Mouse (Mus musculus) megakaryocyte progenitor cell, adult 5-6 weeks (primary cell): ENCODE measurements around the gene Ifi27l2a. TPM values are rescaled to one million over a fixed set of nuclear protein-coding genes. Genes with fewer than 3 reads are reported as not detected.
"Not testable (repeated sequence)": the region's sequence is repeated elsewhere in the genome, so short reads cannot be mapped to it uniquely, and the experiment has no call there.

Experiments used
- ATAC-seq: replicated peaks from 2 replicates; pipeline ENCODE4 v1.8.0; 2016; ENCODE audit warnings: mild to moderate bottlenecking, moderate TSS enrichment, inconsistent platforms; ENCODE audit not compliant: poor library complexity
- total RNA-seq, 2 experiments: library from RNA; stranded (forward) in 1 of 2; stranded (reverse) in 1 of 2; fragments of 157-497, 149-512 nt in 1 of 2; fragments of 200-1000 nt in 1 of 2; gene quantifications; 2 replicates each; pipeline versions ENCODE4 v1.2.3 to v1.2.4; 2015 to 2017

Gene Ifi27l2a
- total RNA-seq (2015) (6.0 and 9.2 TPM in 2 replicates), total RNA-seq (2017) (11.5 and 11.6 TPM in 2 replicates)

DNA sequence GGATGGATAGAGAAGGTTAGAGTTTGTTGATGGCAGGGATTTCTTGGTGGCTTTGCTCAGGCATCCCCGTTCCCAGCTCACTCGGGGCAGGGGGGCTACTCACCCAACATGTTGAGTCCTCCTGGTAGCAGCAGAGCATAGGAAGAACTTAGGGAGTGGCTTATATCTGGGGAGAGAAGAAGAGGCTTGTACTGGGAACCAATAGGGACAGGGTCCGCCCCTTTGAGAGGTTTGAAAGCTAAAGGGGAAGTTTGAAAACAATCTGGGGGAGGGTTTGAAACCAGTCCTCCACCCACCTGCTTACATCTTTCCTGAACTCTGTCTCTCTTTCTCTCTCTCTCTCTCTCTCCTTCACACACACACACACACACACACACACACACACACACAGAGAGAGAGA is at the start of gene Ifi27l2a:
TSS of gene Ifi27l2a (minus strand) at position 157 of the 400 bp plus-strand sequence.
- peak; percentile 81 for ATAC-seq

DNA sequence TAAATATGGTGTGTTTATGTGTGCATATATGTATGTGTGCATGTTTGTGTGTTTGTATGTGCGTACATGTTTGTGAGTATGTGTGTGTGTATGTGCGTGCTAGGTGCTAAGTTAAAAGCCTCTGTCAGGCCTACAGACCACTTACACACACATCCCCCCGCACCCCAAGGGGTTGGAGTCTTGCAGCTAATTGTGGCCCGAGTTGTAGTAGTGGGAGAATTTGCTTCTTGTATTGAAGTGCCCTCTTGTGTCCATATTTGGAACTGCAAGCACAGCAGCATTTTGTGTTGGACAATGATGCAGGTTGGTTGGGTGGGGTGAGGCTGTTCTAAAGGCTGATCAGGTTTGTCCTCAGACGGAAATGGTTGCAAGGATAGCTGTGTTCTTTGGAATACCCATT is 49.3 kb upstream of the Ifi27l2a start:
- ATAC-seq: peak; percentile 87

DNA sequence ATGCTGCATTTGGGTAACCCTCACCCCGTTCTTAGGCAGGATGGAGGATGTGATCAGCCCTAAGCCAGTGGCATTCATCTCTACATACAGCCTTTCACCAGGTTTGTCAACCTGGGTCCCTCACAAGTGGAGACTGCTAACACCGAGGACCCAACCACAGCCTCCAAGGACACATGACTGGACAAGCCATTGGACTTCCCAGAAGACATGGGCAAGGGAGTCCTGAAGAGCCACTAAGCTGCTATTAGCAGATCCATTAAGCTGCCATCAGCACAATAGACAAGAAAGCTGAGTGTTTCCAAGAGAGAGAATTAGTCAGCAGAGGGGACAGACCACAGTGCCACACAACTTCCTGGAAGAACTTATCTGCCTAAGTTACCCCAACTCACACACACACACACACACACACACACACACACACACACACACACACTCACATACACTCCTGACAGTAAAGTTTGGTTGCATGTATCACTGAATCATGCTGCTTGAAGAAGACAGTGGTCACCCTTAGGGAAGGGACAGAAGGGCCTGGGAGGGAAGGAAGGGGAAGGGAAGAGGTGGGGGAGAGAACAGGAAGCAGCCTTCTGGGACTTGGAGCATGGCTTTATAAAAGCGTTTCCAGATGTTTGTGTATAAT is 47.7 kb upstream of the Ifi27l2a start:
- peak; percentile 29; the same call in 1 of the 2 replicates for ATAC-seq

DNA sequence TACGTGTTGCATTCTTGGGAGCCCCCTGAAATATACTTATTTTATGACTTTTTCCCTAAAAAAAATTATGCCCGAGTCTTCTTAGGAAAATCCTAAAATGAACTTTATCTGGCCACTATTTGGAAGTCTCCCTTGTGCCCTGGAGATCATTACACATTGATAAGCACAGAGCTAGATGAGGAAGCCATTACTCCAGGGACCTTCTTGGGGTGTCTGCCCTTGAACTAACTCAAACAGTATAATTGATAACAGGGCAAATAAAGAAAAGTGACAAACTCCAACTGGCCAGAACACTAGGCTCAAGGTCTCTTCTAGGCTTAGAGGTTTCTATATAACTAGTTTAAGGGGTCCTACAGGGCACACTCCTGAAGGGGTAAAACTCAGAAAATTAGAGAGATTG is 44.3 kb upstream of the Ifi27l2a start:
- no peak for ATAC-seq

DNA sequence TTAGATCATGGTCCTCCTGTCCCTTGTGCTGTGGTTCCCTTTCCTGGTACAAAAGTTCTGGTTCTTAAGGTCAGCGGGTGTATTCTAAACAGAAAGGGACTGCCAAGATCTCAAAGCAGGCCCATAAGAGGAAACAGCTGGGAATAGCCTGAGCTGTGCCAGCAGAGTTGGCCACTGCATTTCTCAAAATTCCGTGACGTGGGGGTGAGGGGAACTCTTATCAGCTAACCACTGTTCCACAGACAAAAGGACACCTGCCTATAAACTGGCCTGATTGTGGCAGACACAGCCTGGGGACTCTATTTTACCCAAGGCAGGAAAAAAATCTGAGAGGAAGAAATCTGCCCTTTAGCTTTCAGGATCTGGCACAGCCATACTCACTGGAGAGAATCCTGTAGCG is 43.8 kb upstream of the Ifi27l2a start:
- ATAC-seq: no peak

DNA sequence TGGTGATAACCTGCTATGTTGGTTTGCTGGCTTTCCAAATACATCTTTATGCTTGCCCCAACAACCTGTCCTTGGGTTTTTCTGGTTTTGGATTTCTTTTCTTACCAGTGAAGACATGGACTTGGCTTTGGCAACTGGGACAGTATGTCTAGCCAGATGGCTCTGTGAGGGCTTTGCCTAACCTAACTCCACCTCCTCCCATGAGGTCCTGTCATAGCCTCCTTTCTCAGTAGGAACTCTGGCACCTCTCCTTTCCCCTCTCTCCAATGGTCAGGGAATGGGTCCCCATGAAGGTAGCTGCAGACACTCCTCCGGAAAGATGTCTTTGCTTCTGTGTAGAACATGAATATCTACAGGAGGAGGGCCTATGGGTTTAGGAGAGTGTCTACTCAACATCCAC is 43.2 kb upstream of the Ifi27l2a start:
- no peak for ATAC-seq

DNA sequence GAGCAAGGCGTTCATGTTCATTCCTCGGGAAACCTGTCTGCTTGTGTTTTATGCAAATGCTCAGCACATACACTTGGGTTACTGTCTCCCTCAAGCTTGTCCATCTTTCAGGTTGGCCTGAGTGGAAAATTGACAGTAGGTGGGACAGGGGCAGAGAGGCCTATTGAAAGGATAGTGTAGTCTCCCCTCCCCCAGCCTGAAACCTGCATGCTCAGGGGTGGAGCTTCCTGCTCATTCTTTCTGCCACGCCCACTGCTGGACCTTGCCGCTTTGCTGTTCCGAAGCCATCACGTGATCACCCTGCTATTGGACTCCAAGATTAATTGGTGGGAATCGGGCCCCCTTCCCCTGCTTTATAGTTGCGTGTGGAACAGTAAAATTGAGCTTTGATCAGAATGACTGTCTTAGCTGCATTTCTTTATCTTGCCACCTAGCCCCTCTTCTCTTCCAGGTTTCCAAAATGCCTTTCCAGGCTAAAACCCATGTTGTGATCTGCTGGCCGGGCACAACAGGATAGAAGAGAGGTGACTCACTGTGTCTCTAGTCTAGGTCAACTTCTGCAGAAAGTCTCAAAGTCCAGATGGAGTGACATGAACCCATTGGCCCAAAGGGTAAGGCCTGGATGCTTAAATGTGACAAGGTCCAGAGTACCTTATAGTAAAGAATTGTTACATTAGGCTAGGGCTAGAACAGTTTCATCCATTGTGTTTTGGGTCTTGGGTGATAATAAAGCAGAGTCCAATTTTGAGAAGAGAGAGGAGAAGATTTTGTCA is 40.9 kb upstream of the Ifi27l2a start:
- ATAC-seq: not testable (repeated sequence)

DNA sequence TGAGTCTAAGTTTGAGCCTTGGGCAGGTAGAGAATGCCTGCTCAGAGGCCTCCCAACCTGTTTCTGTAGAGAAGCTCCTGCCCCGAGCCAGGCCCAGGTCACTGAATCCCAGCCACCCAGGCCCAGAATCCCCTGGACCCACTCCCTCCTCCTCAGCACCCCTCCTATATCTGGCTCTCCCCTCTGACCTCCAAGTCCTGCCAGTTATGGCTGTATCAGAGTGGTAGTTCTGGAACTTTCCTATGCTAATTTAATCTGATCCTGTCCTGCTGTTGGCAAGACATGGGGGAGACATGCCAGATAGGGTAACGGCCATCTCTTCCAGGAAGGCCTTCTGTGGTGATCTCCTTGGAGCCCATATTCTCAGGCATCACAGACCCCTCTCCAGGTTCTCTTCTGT is 39.3 kb upstream of the Ifi27l2a start:
- no peak for ATAC-seq

DNA sequence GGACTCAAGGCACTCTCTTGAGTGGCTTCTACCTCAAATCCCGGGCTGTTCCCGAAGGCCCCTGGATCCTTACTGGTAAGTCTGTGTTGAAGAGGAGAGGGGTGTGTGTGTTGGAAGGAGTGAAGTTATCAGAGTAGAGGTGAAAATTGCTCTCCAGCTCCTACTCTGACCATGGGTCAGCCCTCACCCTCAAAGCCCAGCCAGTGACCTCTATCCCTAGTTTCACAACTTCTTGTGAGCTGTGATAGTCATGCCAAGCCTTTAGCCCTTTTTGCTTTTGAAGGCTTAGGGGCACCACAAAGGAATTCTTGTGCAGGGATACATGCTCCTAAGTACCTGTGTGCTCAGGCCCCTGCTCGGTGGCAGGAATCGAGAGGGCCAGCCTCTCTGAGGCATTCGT is 38.2 kb upstream of the Ifi27l2a start:
- ATAC-seq: no peak

DNA sequence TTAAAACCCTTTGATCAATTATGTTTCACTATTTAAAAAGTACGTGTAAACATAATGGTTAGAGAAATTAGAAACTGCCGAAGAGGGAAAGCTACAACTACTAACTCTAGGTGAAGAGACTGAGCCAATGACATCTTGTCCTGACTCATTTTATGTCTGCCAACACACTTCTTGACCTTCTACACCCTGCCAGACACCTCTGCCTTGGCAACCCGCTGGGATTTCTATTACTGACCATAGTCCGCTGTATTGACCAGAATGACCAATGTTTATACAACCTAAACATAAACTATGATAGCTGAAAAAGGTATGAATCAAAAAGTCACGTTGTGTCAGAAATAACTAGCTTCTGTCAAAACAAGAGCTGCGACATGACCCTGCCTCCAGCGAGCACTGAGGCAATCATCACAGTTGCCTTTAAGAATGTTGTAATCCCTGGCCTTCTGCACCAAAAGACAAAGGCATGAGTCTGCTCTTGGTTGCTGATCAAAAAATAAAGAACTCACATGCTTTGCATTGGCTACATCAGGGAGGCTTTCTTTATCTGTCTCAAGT is 34.1 kb upstream of the Ifi27l2a start:
- no peak for ATAC-seq

DNA sequence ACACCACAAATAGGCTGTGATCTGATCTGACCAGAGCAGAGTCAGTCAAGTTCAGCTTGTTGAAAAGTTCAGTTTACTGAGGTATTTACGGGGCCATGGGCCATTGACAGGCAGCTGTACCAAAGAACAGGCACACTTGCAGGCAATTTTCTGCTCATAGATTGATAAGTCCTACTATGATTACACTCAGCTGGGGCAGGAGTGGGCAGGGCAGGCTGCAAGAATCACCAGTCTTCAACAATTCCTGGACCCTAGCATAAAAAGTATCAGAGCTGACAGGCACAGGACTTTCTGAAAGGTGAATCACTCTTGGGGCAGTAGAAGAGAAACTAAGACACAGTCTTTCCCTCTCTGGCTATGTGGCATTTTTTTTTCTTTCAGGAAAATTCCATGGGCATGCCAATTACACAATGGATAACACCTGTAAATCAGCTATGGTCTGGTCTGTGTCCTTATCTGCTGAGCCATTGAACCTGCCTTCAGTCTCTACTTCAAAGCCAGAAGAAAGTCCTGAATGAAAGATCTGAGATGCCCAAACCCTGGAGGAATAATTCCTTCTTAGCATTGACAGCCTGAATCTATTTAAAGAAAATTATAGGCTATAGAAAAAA is 33.4 kb upstream of the Ifi27l2a start:
- ATAC-seq: no peak

DNA sequence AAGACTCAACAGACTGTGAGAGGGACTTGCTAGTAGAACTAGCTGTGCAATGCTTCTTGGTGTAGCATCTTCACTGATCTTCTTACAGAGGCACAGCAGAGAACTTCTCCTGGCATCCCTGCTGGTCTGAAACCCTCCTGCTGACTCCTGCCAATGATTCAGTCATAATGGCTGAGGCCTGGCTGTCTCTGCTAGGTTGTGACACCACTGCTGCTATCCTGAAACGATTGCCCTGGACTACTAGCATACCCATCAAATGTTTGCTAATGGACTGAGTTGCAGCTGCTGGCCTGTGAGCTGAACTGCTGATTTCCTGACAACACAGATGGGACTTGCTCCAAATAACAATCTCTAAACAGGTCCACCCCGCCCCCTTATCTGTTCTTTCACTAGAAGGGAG is 31.0 kb upstream of the Ifi27l2a start:
- ATAC-seq: no peak

DNA sequence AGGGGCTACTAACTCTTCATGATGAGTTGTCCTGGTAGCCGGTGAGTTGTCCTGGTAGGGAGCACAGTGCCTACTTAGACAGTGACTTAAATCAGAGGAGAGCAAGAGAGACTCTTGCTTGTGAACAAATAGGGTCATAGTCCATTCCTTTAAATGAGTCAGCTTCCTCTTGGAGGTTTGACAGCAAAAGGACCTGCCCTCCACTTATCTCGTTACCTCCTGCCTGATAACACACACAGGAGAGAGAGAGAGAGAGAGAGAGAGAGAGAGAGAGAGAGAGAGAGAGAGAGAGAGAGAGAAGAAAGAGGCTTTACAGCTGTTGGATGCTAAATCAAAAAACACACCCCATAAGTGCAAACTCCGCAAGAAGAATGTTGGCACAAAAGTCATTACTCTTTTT is 13.7 kb upstream of the Ifi27l2a start, which contains the start of gene Ifi27l2b:
TSS of gene Ifi27l2b (minus strand) at position 84 of the 400 bp plus-strand sequence.
- ATAC-seq: no peak

DNA sequence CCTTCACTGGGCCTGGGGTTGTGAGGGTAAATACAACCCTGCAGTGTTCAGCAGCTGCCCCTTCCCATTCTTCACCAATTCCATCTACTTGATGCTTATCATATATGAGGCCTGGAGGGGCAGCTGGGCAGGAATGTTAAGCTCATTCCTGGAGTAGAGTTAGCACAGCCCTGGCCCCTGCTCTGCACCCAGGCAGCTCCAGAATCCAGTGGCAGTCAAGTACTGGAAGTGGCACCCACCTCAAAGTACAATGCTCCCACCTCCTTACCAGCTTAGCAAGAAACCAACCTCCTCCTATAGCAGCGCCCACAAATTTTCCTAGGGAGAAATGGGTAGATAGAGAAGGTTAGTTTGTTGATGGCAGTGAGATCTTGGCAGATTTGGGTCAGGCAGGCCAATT is 13.2 kb upstream of the Ifi27l2a start:
- not testable (repeated sequence) for ATAC-seq

DNA sequence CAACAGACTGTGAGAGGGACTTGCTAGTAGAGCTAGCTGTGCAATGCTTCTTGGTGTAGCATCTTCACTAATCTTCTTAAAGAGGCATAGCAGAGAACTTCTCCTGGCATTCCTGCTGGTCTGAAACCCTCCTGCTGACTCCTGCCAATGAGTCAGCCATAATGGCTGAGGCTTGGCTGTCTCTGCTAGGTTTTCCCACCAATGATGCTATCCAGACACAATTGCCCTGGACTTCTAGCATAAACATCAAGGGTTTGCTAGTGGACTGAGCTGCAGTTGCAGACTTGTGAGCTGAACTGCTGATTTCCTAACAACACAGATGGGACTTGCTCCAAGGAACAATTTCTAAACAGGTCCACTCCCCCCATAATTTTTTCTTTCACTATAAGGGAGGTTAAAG is 9.9 kb upstream of the Ifi27l2a start:
- ATAC-seq: no peak

DNA sequence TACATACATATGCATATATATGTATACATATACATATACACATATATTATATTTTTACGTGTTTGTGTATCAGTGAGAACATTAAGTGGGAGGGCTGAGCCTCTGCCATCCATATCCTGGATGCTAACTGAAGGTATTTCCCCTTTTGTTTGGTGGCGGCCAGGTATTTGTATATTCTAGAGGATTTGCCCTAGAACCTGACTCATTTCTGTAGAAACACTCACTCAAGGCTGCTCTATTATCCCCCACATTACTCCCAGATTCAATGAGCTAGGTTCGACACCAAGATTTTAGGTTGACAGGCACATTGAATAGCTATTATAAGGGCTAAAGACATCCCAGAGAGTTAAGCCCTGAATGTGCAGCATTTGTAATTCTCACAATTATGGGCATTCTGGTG is 1.6 kb upstream of the Ifi27l2a start:
- ATAC-seq: no peak

DNA sequence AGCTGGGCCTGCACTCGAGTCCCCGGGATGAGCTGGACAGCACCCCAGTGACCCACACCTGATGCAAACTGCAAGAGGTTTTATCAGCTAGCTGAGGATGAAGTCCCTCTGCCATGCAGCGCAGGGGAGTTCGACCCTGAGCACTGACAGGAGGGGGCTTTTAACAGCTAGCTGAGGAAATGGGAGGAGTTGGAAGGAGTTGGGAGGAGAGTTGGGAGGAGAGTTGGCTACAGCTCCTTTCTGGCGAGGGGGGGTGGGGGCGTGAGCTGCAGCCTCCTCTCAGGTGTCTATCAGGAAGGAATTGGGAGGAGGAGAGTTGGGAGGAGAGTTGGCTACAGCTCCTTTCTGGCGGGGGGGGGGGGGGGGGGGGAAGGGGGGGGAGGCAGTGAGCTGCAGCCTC is 781 bp upstream of the Ifi27l2a start:
- ATAC-seq: not testable (repeated sequence)

DNA sequence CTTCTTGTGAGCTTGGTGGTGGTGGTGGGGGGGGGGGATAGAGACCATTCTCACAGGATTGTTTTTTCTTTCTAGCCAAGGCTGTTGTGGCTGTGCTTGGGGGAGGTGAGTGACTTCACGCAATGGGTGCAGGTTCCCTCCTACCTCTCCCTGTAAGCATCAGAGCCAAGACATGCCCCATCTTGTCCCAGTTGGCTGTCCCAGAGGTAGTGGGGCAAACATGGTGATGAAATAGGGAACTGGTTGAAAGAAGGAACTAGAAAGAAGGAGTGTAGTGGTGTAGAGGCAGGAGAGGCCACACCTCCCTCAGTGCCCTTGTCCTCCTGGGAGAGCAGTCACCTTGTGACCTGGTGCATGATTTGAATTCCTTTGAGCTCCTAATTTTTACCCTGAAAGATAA is 5.9 kb downstream of the Ifi27l2a start:
- ATAC-seq: peak; percentile 54

DNA sequence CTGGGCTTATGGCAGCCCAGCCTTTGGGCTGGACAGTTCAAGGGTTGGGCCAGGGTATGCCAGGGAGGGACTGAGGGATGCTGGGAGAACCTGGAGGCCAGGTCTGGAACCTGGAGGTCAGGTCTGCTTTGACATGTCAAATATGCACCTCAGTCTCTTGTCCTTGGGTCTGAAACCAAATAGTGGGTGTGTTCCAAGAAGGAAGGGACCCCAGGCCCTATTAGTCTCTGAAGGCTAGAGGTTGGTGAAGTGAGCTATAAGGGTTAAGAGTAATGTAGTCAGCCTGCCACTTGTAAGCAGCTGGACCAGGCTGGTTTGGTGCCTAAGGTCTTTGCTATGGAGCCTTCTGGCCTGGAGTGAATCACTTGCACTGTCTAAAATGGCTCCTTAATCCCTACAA is 8.6 kb downstream of the Ifi27l2a start:
- ATAC-seq: no peak

DNA sequence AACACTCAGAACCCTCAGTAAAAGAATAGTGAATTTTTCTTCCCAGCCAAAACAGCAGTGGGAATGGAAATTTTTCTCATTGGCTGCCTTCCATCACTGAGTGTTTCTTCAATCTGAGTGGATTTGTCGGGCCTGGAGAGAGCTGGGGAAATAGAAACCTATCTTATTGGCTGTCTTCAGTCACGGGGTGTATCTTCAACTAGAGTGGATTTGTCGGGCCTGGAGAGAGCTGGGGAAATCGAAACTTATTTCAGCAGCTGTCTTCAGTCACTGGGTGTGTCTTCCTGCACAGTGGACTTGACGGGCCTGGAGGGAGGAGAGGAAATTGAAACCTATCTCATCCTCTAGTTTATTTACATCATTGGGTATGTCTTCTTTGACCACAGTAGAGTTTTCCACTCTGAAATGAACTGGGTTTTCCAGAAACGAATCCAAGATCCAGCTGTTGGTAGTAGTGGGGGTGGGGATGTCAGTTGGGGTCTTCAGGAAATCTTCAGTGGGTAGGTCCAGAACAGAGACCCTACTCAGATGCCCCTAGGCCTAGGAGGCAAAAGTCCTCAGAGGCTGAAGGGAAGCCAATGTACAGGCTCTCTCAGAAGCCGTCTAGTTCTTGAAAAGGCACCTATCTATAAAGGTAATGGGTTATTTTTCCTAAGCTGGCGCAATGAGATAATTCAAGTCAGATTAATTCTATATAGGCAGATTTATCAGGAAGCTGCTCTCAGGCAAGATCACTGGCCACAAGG is 9.3 kb downstream of the Ifi27l2a start, which contains the start of gene Ifi27:
TSS of gene Ifi27 (plus strand) at position 226 of the 746 bp plus-strand sequence.
- peak; percentile 96 for ATAC-seq

DNA sequence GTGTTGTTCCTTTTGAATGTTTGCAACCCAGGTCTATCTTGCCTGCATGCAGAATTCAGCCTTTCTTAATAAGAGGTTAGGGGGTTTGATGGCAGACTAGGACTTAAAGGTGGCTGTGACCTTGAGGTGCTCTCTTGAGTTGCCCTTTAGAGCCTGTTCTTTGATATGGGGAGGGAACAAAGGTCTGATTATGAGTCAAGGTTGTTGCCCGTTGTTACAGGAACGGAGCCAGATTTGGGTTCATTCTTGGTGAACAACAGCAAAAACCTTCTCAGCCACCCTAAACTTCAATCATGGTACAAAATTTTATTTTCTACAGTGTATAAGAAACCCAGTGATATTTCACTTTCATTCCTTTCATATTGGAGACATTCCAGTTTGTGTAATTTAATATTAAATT is 10.1 kb downstream of the Ifi27l2a start:
- ATAC-seq: no peak
